Mouse (Mus musculus): ENCODE measurements around the gene Clic4. TPM values are rescaled to one million over a fixed set of nuclear protein-coding genes. Genes with fewer than 3 reads are reported as not detected.
"Not testable (repeated sequence)": the region's sequence is repeated elsewhere in the genome, so short reads cannot be mapped to it uniquely, and the experiment has no call there.

Clic4 gene
- total RNA-seq, 2 experiments from 2014 or later: 31.0 to 31.6 TPM

GRCm38 (mm10) chr4:135292477-135293089, 20.0 kb upstream of the Clic4 start:
- DNase-seq (ENCODE audit: low spot score in 2 of 2): no peak

GRCm38 (mm10) chr4:135291841-135292240, 19.2 kb upstream of the Clic4 start:
- no peak for DNase-seq (ENCODE audit: low spot score in 2 of 2)

- DNase-seq (ENCODE audit: low spot score in 2 of 2): no peak
Observed at GRCm38 (mm10) chr4:135291199-135291598, 18.6 kb upstream of the Clic4 start.

- DNase-seq (ENCODE audit: low spot score in 2 of 2): no peak
Observed at GRCm38 (mm10) chr4:135287975-135288374, 15.4 kb upstream of the Clic4 start.

GRCm38 (mm10) chr4:135286833-135287395, 14.3 kb upstream of the Clic4 start:
- no peak for DNase-seq (ENCODE audit: low spot score in 2 of 2)

GRCm38 (mm10) chr4:135286033-135286622, 13.5 kb upstream of the Clic4 start:
- peak; percentile 33 to 49 for DNase-seq (ENCODE audit: low spot score in 2 of 2)

- no peak for DNase-seq (ENCODE audit: low spot score in 2 of 2)
Observed at GRCm38 (mm10) chr4:135285436-135285835, 12.8 kb upstream of the Clic4 start.

GRCm38 (mm10) chr4:135283875-135284274, 11.3 kb upstream of the Clic4 start:
- DNase-seq (ENCODE audit: low spot score in 2 of 2): no peak

- DNase-seq (ENCODE audit: low spot score in 2 of 2): no peak
Observed at GRCm38 (mm10) chr4:135283417-135283816, 10.8 kb upstream of the Clic4 start.

GRCm38 (mm10) chr4:135282651-135283290, 10.2 kb upstream of the Clic4 start:
- peak; percentile 30 to 48 for DNase-seq (ENCODE audit: low spot score in 2 of 2)

- not testable (repeated sequence) for DNase-seq (ENCODE audit: low spot score in 2 of 2)
Observed at GRCm38 (mm10) chr4:135280016-135280415, 7.4 kb upstream of the Clic4 start.

GRCm38 (mm10) chr4:135276681-135277379, 4.2 kb upstream of the Clic4 start:
- DNase-seq (ENCODE audit: low spot score in 2 of 2): no peak

- no peak for DNase-seq (ENCODE audit: low spot score in 2 of 2)
Observed at GRCm38 (mm10) chr4:135274761-135275160, 2.1 kb upstream of the Clic4 start.

- DNase-seq (ENCODE audit: low spot score in 2 of 2): peak in 1 of 2 experiments; percentile 23
Observed at GRCm38 (mm10) chr4:135273307-135273682, 681 bp upstream of the Clic4 start.

GRCm38 (mm10) chr4:135271881-135272616, 565 bp downstream of the Clic4 start:
- peak; percentile 26 to 36 for DNase-seq (ENCODE audit: low spot score in 2 of 2)

- DNase-seq (ENCODE audit: low spot score in 2 of 2): peak in 1 of 2 experiments; percentile 28
Observed at GRCm38 (mm10) chr4:135271419-135271828, 1.2 kb downstream of the Clic4 start.

- no peak for DNase-seq (ENCODE audit: low spot score in 2 of 2)
Observed at GRCm38 (mm10) chr4:135270476-135270875, 2.1 kb downstream of the Clic4 start.

GRCm38 (mm10) chr4:135269656-135270341, 2.8 kb downstream of the Clic4 start:
- no peak for DNase-seq (ENCODE audit: low spot score in 2 of 2)

GRCm38 (mm10) chr4:135267521-135267920, 5.1 kb downstream of the Clic4 start:
- no peak for DNase-seq (ENCODE audit: low spot score in 2 of 2)

GRCm38 (mm10) chr4:135266987-135267386, 5.6 kb downstream of the Clic4 start:
- DNase-seq (ENCODE audit: low spot score in 2 of 2): peak in 1 of 2 experiments; percentile 19
